Mouse (Mus musculus) thymus, postnatal 10 days (tissue): ENCODE data around the gene Ccdc113.
A peak's percentile ranks its signal among the peaks of the same experiment; 100 is the strongest.

ENCODE experiments used
- DNase-seq, 2 experiments: peaks; one replicate each; pipeline ENCODE4 v3.0.0; 2021; ENCODE audit warnings: low spot score in 2 of 2

Ccdc113 gene

DNA sequence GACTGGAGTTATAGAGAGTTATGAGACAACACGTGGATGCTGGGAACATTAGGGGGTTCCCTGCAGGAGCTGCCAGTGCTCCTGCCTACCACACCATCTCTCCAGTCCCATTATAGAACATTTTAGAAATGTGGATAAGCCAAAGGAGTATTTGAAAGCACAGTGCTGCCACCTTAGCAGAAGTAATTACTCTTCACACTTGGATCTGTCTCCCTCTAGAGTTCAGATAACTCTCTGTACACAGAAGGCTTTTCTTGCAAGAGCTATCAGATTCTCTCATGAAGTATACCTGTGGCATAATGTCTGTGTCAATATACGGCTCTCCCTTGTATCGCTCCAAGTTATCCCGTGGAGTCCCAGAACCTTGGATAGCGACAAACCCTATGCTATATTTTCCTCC is 5.6 kb downstream of the Ccdc113 start:
- no peak for DNase-seq

DNA sequence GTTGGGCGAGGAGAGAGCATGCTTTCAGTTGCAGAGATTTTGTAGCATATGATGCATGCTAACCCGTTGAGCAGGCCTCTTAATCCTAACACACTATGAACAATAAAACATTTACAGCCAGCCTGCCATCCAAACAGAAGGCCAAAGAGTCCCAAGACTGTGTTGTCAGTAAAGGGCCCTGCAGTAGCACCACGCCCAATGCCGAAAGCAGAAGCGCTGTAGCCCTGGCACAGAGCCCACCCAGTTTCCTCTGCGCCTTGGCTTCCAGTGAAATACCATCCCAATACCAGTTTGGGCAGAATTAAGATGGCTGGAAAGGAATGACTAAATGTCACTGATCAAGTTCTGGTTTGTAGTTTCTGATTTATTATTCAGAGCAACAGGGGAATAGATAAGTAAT is 8.3 kb downstream of the Ccdc113 start:
- no peak for DNase-seq

DNA sequence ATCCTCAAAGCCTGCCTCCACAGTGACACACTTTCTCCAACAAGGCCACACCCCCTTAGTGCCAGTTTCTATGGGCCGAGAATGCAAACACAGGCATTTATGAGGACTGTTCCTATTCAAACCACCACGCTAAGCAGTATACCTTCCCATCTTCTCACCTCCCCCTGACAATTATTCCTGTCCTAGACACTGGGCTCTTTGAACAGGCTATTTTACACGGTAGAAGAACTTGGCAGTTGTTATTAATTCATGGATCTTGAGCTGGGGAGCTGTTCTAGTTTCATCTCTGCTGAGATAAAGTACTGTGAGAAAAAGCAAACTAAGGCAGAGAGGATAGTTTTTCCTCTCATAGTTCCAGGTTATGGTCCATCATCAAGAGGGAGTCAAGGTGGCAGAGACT is 9.2 kb downstream of the Ccdc113 start:
- DNase-seq = no peak

DNA sequence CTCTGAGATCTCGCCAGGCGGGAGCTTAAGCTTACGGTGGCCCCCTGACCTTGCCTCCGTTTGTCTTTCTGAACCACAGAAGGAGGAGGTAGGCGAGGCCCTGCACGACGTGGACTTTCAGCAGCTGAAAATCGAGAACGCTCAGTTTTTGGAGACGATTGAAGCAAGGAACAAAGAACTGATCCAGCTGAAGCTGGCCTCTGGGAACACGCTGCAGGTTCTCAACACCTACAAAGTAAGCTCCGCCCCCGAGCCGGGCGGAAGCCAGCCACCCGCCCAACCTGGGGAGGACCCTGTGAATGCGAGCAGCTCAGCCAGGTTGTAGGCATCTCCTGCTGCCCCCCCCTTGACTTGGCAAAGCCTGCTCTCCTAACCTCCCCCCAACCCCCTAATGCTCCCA is 11.9 kb downstream of the Ccdc113 start:
- no peak for DNase-seq

DNA sequence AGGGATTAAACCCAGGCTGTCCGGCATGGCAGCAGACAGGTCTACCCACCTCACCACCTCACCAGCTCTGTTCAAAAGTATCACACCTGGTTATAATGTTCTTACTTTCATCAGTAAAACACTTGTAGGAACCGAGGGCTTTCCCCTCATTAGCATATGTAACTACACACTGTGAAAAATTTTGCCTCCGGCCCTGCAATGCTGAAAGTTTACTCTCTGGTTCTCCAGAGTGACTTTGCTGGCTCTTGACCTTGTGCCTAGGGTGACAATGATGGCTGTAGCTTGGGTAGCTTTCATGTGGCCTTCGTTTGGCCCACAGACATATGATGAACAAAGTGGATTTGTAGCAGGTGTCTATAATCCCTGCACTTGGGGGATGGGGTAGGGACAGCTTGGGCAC is 13.1 kb downstream of the Ccdc113 start:
- DNase-seq = no peak

DNA sequence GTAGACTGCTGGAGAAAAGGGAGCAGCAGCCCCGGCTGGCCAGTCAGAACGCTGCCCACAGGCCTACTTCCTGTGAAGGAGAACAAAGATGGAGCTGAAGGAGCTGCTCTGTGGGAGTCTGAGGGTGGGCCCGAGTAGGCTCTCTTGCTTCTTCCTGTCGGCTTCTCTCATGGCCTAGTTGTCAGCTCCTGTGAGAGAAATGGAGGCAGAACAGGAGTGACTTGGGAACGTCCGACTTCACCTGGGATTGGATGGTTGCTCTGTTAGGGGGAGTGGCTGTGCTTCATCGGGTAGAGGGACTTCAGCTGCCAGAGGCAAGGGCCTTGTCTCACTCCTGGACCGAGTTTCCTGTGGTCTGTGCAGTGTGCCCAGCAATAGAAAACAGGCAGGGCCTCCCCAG is 14.0 kb downstream of the Ccdc113 start:
- no peak for DNase-seq

DNA sequence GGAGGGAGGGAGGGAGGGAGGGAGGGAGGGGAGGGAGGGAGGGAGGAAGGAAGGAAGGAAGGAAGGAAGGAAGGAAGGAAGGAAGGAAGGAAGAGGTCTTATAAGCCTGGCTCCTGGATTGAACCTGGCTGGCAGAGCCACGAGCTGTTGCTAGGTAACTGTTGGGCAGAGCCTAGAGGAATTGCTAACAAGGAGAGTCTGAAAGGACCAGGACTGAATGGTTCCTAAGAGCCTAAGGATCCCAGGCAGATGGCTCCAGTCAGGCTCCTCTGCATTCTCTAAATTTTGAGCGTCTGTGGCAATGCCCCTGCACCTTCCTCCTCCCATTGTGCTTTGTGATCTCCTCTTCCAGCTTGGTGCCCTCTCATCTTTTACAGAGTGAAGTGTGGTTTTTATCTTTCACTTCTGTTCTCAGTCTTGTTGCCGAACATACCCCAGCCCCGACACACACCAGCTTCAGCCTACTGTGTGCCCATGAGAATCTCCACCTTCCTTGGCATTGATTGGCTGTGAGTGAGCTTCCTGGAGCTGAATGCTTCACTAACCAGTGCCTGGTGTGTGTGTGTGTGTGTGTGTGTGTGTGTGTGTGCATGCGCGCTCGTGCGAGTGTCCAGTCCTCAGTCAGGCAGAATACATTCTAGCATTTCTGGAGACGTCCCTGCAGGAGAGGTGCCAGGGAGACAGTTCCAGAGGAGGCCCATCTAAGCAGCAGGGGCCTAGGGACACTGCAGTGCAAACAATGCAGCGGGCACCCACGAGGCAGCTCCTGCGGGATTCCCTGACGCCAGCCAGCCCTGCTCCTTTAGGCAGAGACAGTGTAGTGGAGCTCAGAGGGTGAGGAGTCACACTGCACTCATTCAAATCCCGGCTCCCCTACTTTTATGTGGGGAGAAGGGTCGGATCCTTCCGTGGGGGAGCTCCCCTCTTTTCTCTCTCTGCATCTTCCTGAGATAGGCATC is 16.3 kb downstream of the Ccdc113 start:
- DNase-seq = no peak

DNA sequence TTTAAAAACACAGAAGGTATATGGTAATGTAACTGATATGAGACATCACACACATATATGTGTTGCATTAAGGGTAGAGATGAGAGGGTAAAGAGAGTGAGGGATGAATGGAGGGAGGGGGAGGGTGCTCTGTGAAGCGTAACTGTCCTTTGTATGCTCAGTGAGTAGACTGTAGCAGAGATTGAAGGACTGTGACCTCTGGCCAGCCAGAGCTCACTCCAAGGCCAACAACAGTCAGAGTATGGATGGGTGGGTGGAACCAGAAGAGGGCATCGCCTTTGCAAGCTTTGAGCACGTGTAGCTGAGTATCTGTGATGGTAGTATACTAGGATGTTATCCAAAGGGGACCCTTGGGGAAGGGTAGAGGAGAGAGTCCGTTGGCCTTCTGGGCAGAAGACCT is 17.7 kb downstream of the Ccdc113 start:
- DNase-seq = no peak

DNA sequence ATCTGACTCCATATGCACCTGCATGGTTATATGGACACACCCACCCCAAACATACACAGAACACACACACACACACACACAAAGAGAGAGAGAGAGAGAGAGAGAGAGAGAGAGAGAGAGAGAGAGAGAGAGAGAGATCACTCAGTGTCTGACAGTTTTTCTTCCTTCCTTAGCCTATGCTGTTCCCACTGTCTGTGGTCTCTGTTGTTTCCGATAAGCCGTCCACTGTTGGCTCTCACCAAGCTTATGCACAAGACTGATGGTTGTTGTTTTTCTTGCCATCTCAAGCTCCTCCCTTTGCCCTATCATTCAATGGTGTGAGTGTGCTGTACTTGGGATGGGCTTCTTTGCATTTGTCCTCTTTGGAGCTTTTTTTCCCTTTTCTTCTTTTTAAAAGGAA is 22.1 kb downstream of the Ccdc113 start:
- no peak for DNase-seq

DNA sequence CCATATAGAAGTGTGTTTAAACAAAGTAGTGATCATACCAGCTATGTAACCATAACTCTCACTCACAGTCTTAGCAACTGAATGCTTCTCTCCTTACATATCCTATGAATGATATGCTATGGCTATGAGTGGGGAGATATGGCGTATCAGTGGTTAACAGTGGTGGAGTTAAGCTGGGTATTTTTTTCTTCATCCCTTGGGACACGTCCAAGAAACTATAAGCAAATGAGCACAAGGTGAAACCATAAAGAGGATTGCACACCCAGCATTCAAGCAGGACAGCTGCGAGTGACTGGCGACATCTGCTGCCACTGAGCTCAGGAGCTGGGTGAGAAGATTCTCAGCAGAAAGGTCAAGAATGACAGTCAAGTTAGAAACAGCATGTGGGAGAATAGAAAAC is 32.3 kb downstream of the Ccdc113 start:
- no peak for DNase-seq

DNA sequence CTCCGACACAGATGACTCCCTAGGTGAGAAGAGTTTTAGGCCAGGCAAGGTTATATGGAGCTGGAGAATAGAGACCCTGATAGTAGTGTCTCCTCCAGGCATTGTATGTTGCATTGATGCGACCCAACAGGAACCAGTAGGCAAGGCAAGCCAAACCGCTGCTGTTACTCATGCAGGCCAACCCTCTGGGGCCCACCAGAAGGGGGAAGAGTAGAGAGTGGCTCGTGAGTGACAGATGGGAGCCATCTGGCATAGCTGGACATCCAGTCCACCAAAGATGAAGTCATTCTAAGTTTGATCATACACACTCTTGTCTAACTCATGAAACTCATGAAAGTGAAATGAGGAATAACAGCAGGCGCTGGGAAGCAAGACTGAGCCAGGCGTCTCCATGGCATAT is 32.9 kb downstream of the Ccdc113 start:
- no peak for DNase-seq

DNA sequence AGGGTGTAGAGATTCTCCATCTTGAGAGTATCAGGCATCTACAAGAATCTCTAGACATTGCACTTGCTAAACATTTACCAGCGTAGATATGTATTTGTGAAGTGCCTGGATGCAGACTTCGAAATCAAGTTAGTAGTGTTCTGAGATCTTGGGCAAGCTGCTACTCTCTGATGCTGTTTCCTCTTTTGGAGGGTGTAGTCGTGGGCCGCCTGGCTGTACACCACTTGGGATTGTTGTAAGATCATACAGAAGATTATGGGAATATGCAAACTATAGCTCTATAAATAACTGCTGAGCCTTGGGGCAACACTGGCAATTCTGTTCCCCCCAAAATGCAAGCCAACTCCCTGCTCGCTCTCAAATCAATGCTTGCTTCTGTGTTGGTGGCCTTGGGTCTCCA is 39.3 kb downstream of the Ccdc113 start:
- no peak for DNase-seq

DNA sequence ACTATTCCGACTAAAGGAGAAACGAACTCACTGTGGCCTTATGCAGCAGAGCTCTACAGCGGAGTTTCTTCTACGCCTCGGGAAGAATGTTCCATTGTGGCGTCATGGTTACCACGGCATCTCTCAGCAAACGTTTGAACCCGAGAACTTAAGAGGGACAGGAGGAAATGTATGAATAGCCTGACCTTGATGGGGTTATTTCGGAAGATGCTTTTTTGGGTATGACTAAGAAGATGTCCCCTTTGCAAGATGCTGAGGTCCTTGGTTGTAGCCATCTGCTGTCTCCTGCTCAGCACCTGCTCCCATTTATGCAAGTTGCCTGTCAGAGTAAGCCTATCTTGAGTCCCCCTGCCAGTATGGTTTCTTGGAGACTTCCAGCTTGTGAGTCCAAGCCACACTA is 42.4 kb downstream of the Ccdc113 start, which contains the start of gene Prss54:
Gene Prss54 (minus strand): TSS at position 101 of the 400 bp plus-strand sequence.
- DNase-seq = no peak

DNA sequence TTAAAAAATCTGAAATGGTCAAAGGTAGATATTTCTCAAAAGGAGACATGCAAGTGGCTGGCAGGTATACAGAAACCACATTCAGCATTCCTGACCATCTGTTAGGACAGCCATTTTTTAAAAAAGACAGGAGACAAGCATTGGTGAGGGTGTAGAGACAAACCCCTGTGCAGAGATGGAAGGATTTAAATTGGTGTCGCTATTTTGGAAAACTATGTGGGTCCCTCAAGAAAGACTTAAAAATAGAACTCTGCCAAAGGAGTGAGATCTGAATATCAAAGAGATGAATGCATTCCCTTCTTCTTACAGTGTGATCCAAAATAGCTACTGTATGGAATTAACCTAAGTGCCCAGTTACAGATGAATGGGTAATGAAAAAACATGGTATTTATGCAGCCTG is 53.5 kb downstream of the Ccdc113 start:
- no peak for DNase-seq

DNA sequence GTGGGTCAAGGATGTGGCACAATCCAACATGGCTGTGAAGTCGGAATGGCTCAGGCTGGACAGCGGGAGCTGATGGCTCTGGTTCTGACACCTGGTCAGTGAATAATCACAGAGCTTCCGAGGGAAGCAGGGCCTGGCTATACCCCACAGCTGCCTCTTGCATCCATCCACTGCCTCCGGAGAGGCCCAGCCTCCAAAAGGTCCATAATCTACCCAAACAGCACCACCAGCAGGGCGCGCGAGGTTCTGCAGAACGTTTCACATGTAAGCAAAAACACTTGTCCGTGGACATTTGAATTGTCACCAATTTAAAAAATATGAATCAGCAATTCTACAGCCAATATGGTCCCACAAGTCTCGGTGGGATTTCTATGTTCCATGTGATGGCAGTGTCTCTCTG is 55.4 kb downstream of the Ccdc113 start:
- no peak for DNase-seq

DNA sequence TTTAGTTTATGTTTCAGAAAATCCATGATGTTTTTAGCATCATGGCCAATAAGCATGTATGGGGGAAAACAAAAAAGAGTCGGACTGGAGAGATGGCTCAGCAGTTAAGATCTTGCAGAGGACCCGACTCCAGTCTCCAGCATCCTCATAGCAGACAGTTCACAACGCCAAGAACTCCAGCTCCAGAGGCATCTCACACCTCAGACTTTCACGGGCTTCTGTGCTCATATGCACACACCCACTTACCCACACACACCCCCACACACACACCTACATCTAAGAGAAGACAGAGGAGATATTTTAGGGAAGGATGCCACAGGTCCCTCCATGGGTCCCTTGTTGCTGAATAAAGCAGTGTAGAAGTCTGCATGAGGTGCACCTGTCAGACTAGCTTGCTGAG is 56.7 kb downstream of the Ccdc113 start:
- DNase-seq = no peak

DNA sequence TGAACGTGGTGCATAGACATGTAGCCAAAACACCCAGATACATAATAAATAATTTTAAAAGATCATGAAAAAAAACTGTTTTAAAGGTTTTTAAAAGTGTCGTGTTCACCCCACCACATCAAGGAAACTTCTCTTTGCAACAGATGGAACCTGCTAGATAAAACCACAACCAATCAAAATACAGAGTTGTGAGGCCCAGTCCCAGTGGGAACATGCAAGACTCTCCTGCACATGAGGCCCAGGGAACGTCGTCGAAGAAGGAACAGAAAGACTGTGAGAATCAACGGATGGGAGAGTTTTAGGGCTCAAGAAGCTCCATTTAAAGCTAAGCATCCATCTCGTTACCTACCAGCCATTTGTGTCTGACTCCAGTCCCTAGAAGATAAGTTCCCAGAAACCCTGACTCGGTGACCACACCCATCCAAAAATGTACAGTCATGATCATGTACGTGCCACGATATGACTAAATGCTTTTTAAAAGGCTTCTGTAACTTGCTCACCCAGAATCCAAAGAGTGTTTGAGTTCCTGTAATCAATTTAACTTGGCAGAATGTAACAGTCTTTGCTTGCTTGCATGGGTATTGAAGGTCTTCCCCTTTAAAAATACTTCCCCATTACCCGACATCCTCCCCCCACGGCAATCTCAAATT is 58.4 kb downstream of the Ccdc113 start:
- DNase-seq = no peak

DNA sequence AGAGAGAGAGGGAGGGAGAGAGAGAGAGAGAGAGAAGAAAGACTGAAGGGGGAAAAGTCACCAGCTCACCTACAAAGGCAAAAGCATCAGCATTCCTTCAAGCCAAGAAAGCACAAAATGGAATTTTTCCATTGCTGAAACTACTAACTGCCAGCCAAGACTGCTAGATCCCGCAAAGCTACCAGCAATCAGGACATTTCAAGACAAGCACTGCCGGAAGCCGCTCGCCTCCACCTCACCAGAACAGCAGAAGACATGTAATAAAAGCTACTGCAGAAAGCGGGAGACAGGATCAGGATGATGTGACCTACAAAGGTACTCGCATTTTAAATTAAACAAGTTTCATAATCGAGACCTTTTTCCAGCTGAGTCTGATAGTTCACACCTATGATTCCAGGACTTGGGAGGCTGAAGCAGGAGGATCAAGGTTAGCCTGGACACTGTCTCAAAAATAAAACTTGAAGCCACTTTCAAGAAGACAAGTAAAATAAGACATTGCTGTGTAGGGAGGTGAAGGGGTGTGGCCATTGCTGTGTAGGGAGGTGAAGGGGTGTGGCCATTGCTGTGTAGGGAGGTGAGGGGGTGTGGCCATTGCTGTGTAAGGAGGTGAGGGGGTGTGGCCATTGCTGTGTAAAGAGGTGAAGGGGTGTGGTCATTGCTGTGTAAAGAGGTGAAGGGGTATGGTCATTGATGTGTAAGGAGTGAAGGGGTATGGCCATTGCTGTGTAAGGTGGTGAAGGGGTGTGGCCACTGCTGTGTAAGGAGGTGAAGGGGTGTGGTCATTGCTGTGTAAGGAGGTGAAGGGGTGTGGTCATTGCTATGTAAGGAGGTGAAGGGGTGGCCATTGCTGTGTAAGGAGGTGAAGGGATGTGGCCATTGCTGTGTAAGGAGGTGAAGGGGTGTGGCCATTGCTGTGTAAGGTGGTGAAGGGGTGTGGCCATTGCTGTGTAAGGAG is 59.8 kb downstream of the Ccdc113 start:
- no peak for DNase-seq

DNA sequence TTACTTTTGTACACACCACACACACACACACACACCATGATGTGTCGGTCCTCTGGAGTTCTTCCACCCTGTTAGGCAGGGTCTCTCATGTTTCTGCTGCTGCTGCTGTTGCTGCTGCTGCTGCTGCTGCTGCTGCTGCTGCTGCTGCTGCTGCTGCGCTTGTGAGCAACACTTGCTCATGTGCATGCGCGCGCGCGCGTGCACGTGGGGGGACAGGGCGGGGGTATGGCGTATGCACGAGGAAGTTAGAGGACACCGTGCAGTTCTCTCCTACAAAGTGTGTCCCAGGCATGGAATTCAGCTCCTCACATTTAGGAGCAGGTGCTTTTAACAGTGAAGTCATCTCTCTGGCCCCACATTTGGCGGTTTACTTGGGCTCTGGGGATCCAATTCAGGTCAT is 61.2 kb downstream of the Ccdc113 start:
- no peak for DNase-seq

DNA sequence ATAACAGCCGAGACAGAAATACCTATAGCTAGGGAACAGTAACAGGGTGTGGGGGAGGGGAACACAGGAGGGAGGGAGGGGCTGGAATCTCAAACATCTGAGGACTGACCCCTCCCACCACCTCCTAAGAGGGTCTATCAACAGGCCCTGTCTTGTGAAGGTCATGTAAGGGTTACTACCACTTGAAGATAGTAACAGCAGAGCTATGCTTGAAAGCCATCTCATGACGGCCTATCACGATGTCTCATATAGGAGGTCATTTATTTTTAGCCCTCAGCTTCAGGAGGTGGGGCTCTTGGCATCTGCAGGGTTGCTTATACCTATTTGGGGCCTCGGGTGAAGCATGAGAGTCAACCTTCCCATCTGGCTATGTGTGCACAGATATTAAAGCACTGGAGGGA is 63.0 kb downstream of the Ccdc113 start:
- DNase-seq = no peak

DNA sequence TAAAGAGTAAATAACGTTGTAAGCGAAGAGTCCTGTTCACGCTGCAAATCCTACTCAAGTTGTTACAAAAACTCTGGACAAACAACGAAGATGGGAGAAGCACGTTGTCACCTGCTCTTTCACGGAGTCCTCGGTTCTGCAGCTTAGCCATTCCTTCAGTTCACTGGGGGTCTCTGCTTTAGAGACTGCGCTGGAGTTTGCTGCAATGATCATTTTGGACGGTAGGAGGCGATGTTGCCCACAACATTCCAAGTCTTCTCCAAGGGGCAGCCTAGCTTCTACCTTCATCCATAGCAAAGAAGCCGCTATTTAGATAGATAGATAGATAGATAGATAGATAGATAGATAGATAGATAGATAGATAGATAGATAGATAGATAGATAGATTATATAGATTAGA is 66.0 kb downstream of the Ccdc113 start:
- peak; percentile 10 to 53 for DNase-seq

DNA sequence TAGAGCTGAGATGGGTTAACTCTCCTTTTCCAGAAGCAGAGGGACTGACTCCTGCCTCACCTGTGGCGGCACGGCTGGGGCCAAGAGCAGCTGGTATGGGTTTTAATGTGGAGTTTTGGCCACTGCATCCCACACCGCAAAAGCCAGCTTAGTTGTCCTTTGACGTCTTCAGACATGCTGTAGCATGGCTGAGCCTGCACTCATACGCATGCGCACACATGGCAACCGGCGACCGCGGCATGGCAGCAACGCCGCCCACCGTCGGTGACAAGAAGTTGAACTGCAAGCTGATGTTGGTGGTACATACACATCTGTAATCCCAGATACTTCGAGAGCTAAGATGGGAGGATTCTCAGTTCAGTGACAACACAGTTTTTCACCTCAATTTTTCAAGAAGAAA is 67.4 kb downstream of the Ccdc113 start:
- DNase-seq = no peak
